Mouse (Mus musculus): ENCODE results near the gene Olfr160. TPM values are rescaled to one million over a fixed set of nuclear protein-coding genes. Genes with fewer than 3 reads are reported as not detected.

Olfr160 gene
- not detected for total RNA-seq (2021)
- long read RNA-seq, experiment 1, result 0 reads
- long read RNA-seq, experiment 2, result 0 reads

DNA sequence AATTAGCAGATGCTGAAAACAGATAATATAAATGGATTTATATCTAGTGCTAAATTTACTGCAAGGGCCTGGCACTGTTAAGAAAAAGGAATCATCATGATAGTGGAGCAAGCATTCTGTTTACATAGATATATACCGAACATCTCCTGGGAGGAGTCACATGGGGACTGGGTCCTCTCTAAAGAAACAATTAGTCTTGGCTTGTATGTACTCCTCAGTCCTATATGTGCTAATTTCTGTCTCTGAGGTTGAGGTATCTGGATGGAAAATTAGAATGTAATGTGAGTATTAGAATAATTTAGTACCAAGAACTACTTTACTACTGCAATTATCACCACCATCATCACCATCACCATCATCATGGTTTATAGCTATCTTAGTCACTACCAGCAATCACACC, at the start of gene Olfr160:
Gene Olfr160 (minus strand): TSS at position 101 of the 400 bp plus-strand sequence.
- DNase-seq (ENCODE audit: low spot score in 2 of 2), result no peak

DNA sequence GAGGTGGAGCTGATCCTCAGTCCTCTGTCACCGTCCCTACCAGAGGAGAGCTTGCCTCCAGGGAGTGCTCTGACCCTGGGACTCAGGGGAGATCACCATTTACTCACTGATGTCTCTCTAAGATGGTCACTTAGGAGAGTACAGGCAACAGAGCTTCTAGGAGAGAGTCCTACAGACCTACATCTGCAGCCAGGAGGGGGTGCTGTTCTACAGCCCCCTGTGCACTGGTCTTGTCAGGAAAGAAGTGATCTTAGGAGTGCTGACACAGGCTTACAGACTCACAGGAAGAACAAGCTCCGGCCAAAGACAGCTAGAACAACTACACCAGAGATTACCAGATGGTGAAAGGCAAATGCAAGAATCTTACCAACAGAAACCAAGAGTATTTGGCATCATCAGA, 46.5 kb upstream of the Olfr160 start:
- DNase-seq (ENCODE audit: low spot score in 2 of 2), result no peak

- no peak for DNase-seq (ENCODE audit: low spot score in 2 of 2)
Measured at GRCm38 (mm10) chr9:37761728-37762127, 45.7 kb upstream of the Olfr160 start.

- no peak for DNase-seq (ENCODE audit: low spot score in 2 of 2)
Measured at GRCm38 (mm10) chr9:37752006-37752405, 36.0 kb upstream of the Olfr160 start.

DNA sequence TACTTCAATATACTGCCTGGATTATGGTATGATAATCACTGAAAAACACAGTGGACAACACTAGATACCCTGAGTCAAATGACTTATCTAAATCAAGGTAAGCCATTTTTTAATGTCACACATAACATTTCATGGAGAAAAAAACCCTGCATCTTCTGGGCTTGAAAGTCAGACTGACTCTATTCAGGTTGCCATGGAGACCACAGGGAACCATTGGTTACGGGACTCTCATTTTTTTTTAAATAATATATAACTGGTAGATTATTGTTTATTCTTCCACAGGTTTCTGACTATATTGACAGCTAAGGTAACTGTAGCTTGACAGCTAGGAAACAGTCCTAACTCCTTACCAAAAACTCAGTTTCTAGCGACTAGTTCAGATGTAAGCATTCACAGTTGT, 35.4 kb upstream of the Olfr160 start:
- DNase-seq (ENCODE audit: low spot score in 2 of 2), result no peak

GRCm38 (mm10) chr9:37750319-37751075, 34.4 kb upstream of the Olfr160 start:
- DNase-seq (ENCODE audit: low spot score in 2 of 2), result no peak

DNA sequence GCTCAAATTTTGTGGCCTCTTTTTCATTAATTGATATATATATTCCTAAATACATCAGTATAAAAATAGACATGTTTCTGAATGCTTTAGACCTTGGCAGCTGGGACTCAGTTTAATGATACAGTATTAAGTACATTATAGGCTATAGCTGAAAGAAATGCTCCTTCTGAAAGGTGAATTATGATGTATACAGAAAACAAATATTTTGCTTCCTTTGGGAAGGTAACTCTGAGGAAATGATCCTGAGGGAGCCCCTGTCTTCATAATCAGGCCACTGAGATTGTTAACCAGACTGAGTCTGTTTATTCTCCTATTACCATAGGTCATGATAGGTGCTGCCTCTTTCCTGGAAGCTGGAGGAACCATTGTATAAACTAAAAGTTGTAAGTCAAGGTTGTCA, 28.8 kb upstream of the Olfr160 start, which contains the start of gene Olfr874:
Gene Olfr874 (plus strand): TSS at position 301 of the 400 bp plus-strand sequence.
- no peak for DNase-seq (ENCODE audit: low spot score in 2 of 2)

- DNase-seq (ENCODE audit: low spot score in 2 of 2), result no peak
Measured at GRCm38 (mm10) chr9:37734310-37734709, 18.3 kb upstream of the Olfr160 start.

- DNase-seq (ENCODE audit: low spot score in 2 of 2), result no peak
Measured at GRCm38 (mm10) chr9:37689970-37690686, 25.9 kb downstream of the Olfr160 start.

DNA sequence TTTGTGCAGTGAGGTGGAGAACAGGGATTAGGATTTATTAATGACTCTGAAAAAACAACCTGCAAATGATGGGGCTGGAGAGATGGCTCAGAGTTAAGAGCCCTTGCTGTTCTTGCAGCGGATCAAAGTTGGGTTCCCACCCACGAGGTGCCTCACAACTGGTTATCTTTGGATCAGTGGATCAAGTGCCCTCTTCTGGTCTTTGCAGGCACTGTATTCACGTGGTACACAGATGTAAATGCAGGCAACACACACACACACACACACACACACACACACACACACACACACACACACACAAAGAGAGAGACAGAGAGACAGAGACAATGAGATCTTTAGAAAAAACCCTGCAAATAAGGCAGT, 28.1 kb downstream of the Olfr160 start:
- DNase-seq (ENCODE audit: low spot score in 2 of 2), result no peak

DNA sequence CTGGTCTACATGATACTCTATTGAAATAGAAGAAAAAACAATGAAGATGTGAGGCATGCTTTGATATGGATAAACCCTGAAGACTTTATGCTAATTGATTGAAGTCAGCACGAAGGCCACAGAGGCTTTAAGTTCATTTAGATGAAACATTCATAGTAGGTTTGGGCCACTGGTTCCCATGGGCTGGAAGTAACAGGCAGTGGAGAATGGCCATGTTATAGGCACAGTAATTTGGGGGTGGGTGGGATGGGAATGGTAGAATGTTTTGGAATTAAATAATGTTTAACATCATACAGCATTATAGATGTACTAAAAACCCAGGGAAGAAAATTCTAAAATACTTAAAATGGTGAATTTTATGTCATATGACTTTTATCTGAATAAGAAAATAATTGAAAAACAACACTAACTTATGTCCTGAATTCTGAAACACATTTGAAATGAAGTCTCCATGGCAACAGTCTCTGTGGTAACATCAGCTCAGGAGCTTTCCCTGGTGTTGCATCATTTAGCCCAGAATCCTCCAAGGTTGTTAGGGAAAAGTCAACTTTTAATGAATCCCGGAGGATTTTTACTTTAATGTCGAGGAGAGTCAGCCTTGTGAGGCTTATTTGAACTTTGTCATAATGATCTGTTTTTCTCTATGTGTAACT, 28.6 kb downstream of the Olfr160 start:
- no peak for DNase-seq (ENCODE audit: low spot score in 2 of 2)

DNA sequence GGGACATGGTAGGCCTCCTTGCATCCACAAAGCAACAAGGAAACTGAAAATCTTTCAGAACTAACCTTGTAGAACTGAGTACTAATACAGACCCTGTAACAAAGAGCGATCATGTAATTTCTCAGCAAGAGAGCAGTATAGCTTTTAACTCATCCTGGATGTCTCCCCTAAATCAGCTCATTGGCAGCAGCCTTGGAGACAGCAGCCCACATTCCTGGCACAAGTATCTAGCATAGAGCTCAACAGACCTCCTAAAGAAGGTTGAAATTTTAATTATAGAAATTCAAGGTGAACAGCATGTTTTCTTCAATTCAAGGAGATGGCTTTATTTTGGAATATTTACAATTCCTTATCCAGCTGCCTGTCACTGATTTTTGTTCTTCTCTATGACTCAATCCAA, 34.9 kb downstream of the Olfr160 start:
- no peak for DNase-seq (ENCODE audit: low spot score in 2 of 2)

DNA sequence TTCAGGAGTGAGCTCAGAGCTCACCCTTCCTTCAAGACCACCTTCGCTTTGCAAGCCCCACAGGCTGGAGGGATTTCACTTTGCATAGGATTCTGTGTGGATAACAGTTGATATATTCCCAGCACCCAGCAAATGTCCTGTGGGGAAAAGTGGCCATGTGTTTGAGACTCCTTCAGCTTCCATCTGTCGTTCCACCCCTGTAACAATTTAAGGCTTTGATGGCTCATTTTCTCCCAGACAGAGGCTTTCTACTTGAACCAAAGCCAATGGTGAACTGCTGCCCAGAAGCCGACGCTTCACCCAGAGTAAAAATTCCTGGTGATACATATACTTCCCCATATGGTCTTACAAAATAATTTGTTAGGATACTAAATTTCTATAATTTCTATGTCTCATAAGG, 40.8 kb downstream of the Olfr160 start:
- DNase-seq (ENCODE audit: low spot score in 2 of 2), result no peak

DNA sequence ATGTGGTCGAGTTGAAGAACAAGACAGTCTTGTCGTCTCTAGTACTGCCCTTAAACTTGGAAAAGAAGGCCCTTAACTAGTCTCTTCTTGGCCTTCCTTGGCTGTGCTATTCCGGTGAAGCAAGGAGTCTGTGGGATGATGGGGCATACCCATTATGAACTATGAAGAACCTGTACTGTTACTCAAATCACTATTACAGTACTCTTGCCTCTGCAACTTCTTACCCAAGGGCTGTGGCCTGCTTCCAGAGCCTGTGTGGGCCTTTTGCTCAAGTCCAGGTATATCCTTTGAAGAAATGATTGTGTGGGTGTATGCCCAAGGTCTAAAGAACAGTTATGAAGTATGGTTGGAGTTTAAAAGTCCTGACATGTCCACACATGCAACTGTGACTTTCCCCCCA, 45.8 kb downstream of the Olfr160 start:
- DNase-seq (ENCODE audit: low spot score in 2 of 2), result no peak

DNA sequence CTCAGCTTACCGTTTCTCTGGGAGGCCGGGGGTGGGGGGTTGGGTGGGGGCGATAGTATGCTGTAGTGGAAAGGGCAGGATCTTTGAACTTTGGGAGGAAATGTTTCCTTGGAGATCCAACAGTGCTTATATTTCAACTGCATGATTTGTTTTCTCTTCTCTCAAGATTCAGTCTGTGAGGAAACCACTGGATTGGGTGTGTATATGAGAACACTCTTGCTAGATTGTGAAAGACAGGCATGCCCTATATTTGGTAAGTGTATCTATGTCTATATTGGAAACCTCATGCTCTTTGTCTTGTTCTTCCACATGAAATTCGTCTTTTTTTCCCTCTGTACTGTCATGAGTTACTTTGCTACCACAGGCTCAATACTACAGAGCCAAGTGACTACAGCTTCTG, 46.4 kb downstream of the Olfr160 start:
- DNase-seq (ENCODE audit: low spot score in 2 of 2), result no peak

- no peak for DNase-seq (ENCODE audit: low spot score in 2 of 2)
Measured at GRCm38 (mm10) chr9:37669115-37669514, 46.9 kb downstream of the Olfr160 start, which contains the start of gene Panx3. Panx3 (minus strand) TSS chr9:37669235.

DNA sequence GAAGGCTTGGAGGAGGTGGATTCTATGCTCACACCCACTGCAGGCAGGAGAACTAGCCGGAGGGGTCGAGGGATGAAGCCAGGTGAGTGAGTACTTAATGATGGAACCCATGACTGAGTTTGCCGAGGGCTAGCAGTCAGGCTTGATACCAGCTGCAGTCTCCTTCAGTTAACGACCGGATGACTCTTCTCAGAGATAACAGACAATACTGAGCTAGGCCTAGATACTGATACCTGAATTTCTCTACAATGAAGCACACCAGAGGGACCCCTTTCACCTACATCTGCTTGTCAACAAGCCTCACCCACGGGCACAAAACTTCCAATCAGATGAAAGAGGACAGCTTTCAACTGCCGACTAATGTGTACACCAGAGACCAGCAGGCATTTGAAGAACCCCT, 50.0 kb downstream of the Olfr160 start:
- DNase-seq (ENCODE audit: low spot score in 2 of 2), result no peak

- no peak for DNase-seq (ENCODE audit: low spot score in 2 of 2)
Measured at GRCm38 (mm10) chr9:37664604-37665003, 51.4 kb downstream of the Olfr160 start.

DNA sequence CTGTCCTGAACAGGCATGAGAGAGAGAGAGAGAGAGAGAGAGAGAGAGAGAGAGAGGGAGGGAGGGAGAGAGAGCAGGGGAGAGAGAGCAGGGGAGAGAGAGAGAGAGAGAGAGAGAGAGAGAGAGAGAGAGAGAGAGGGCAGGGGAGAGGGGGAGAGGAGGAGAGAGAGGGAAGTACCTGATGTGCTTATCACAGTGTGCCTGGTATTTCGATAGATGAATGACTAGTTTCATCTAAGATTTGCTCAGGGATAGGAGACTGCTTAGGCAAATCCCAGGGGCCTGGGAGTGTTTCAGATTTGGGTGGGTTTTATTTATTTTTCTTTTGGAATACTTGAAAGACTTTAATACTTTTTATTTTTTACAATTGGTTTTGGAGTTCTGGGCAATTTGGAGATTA, 52.8 kb downstream of the Olfr160 start:
- no peak for DNase-seq (ENCODE audit: low spot score in 2 of 2)

- no peak for DNase-seq (ENCODE audit: low spot score in 2 of 2)
Measured at GRCm38 (mm10) chr9:37659413-37659812, 56.6 kb downstream of the Olfr160 start.

Measured in adrenal gland, postnatal 4 days (tissue).